Mouse (Mus musculus) embryonic facial prominence, embryonic 11.5 days (tissue): Measurements from ENCODE around the gene E430018J23Rik. TPM values are rescaled to one million over a fixed set of nuclear protein-coding genes. Genes with fewer than 3 reads are reported as not detected.
"Not testable (repeated sequence)": the region's sequence is repeated elsewhere in the genome, so short reads cannot be mapped to it uniquely, and the experiment has no call there.

Experiments used
- ATAC-seq: fragments of 200-750 bp; cut with Nextera tagmentation; replicated peaks from 2 replicates; pipeline ENCODE4 v1.8.0; 2017; ENCODE audit warnings: low read depth; ENCODE audit not compliant: insufficient number of reproducible peaks, low FRiP score, low TSS enrichment
- DNase-seq: peaks from one replicate; pipeline ENCODE4 v3.0.0-alpha.2; 2015; ENCODE audit warnings: low spot score
- H3K27ac ChIP-seq: fragments of 300-500 bp; sonication (generic); replicated peaks from 2 replicates; pipeline ENCODE4 v1.5.1; 2014; ENCODE audit warnings: mild to moderate bottlenecking, low read depth, low read length, control low read depth
- H3K27me3 ChIP-seq: fragments of 300-500 bp; sonication (generic); 2 replicates; pipeline ENCODE4 v1.6.1; 2014; ENCODE audit warnings: mild to moderate bottlenecking, low read length, moderate library complexity, mixed read lengths; ENCODE audit not compliant: control insufficient read depth, insufficient read depth
- H3K36me3 ChIP-seq: fragments of 300-500 bp; sonication (generic); replicated peaks from 2 replicates; pipeline ENCODE4 v1.6.1; 2014; ENCODE audit warnings: low read depth, mild to moderate bottlenecking, low read length, moderate library complexity, mixed read lengths; ENCODE audit not compliant: control insufficient read depth, insufficient read depth
- H3K4me1 ChIP-seq: fragments of 300-500 bp; sonication (generic); 2 replicates; pipeline ENCODE4 v1.6.1; 2014; ENCODE audit warnings: low read length, mixed read lengths; ENCODE audit not compliant: control insufficient read depth, insufficient read depth
- H3K4me2 ChIP-seq: fragments of 300-500 bp; sonication (generic); 2 replicates; pipeline ENCODE4 v1.6.1; 2014; ENCODE audit warnings: low read depth, mild to moderate bottlenecking, control low read depth, low read length, moderate library complexity
- H3K4me3 ChIP-seq: fragments of 300-500 bp; sonication (generic); 2 replicates; pipeline ENCODE4 v1.5.1; 2014; ENCODE audit warnings: low read depth, low read length, control low read depth
- H3K9ac ChIP-seq: fragments of 300-500 bp; sonication (generic); replicated peaks from 2 replicates; pipeline ENCODE4 v1.6.1; 2014; ENCODE audit warnings: mild to moderate bottlenecking, control low read depth, low read length
- H3K9me3 ChIP-seq: fragments of 300-500 bp; sonication (generic); replicated peaks from 2 replicates; pipeline ENCODE4 v1.6.1; 2016; ENCODE audit warnings: mild to moderate bottlenecking, low read length, inconsistent platforms, mixed read lengths; ENCODE audit not compliant: control insufficient read depth
- WGBS: fragments of 180-500 bp; shearing (Covaris S2); extraction: QIAGEN DNeasy Blood & Tissue Kit; methylation state at CpG from one replicate; pipeline ENCODE4 v1.1.7; 2014; 5-methylcytosine and 5-hydroxymethylcytosine counted together
- polyA plus RNA-seq: library from polyadenylated mRNA; unstranded; fragments of >200 nt; fragmentation: Nextera tagmentation; extraction: Ambion mirVana; gene quantifications from 2 replicates; pipeline ENCODE4 v1.2.1, GENCODE M21; 2014

The E430018J23Rik gene
- polyA plus RNA-seq, 1 experiment from 2014 or later = 6.1 TPM

- WGBS = under 1% methylated on average over 41 of the region's 42 CpGs
- DNase-seq = no peak
- Histone ChIP-seq H3K4me3 (peak overlapping the region; percentile 82), H3K36me3 (peaks cover 2% of the 10 kb centered on the region; the same call in 1 of the 2 replicates), H3K9me3 (no peaks in the 10 kb centered on the region), H3K27me3 (no peaks in the 10 kb centered on the region), H3K27ac (peak overlapping the region; percentile 74), H3K9ac (peak overlapping the region; percentile 82), H3K4me2 (peak overlapping the region; percentile 87), H3K4me1 (no peaks in the 10 kb centered on the region)
- peak; percentile 10; the same call in 1 of the 2 replicates for ATAC-seq
Measured at GRCm38 (mm10) chr7:127345092-127345491, 48.3 kb downstream of the E430018J23Rik start.

GRCm38 (mm10) chr7:127344371-127344770, 49.1 kb downstream of the E430018J23Rik start:
- WGBS = 93% methylated on average over 8 of the region's 8 CpGs
- H3K9ac ChIP-seq = peak overlapping the region; percentile 82
- no peak for ATAC-seq
- H3K27me3 ChIP-seq = no peaks in the 10 kb centered on the region
- H3K4me2 ChIP-seq = peak overlapping the region; percentile 87
- H3K27ac ChIP-seq = no peak overlapping the region
- no peak for DNase-seq
- peak overlapping the region; percentile 82 for H3K4me3 ChIP-seq
- no peaks in the 10 kb centered on the region for H3K4me1 ChIP-seq
- H3K36me3 ChIP-seq = peaks cover 2% of the 10 kb centered on the region; the same call in 1 of the 2 replicates
- H3K9me3 ChIP-seq = no peaks in the 10 kb centered on the region

- H3K9me3 ChIP-seq = no peaks in the 10 kb centered on the region
- H3K27ac ChIP-seq = no peak overlapping the region
- 95% methylated on average over 38 of the region's 38 CpGs for WGBS
- no peaks in the 10 kb centered on the region for H3K27me3 ChIP-seq
- DNase-seq = no peak
- H3K9ac ChIP-seq = no peak overlapping the region
- peaks cover 2% of the 10 kb centered on the region; the same call in 1 of the 2 replicates for H3K36me3 ChIP-seq
- H3K4me1 ChIP-seq = no peaks in the 10 kb centered on the region
- ATAC-seq = no peak
- H3K4me3 ChIP-seq = no peak overlapping the region
- H3K4me2 ChIP-seq = no peak overlapping the region
Measured at GRCm38 (mm10) chr7:127343351-127344019, 49.9 kb downstream of the E430018J23Rik start.

GRCm38 (mm10) chr7:127342888-127343287, 50.5 kb downstream of the E430018J23Rik start:
- no peaks in the 10 kb centered on the region for H3K9me3 ChIP-seq
- ATAC-seq (no peak), DNase-seq (no peak)
- H3K4me2 ChIP-seq = no peak overlapping the region
- peaks cover 2% of the 10 kb centered on the region; the same call in 1 of the 2 replicates for H3K36me3 ChIP-seq
- no peaks in the 10 kb centered on the region for H3K27me3 ChIP-seq
- H3K9ac ChIP-seq = no peak overlapping the region
- H3K27ac ChIP-seq = no peak overlapping the region
- 92% methylated on average over 7 of the region's 7 CpGs for WGBS
- H3K4me1 ChIP-seq = no peaks in the 10 kb centered on the region
- no peak overlapping the region for H3K4me3 ChIP-seq

- Histone ChIP-seq H3K4me1 (no peaks in the 10 kb centered on the region), H3K4me2 (no peak overlapping the region), H3K27me3 (no peaks in the 10 kb centered on the region), H3K4me3 (no peak overlapping the region), H3K9ac (no peak overlapping the region), H3K27ac (no peak overlapping the region), H3K9me3 (no peaks in the 10 kb centered on the region), H3K36me3 (peaks cover 2% of the 10 kb centered on the region; the same call in 1 of the 2 replicates)
- no peak for DNase-seq
- ATAC-seq = no peak
- 69% methylated on average over 4 of the region's 4 CpGs for WGBS
Measured at GRCm38 (mm10) chr7:127342332-127342731, 51.1 kb downstream of the E430018J23Rik start.

GRCm38 (mm10) chr7:127341861-127342260, 51.6 kb downstream of the E430018J23Rik start:
- DNase-seq = not testable (repeated sequence)
- WGBS = 93% methylated on average over 6 of the region's 6 CpGs

GRCm38 (mm10) chr7:127341356-127341755, 52.1 kb downstream of the E430018J23Rik start:
- Histone ChIP-seq H3K4me3 (no peak overlapping the region), H3K4me1 (no peaks in the 10 kb centered on the region), H3K9ac (no peak overlapping the region), H3K9me3 (no peaks in the 10 kb centered on the region), H3K27ac (no peak overlapping the region), H3K27me3 (no peaks in the 10 kb centered on the region), H3K4me2 (no peak overlapping the region), H3K36me3 (peaks cover 2% of the 10 kb centered on the region; the same call in 1 of the 2 replicates)
- ATAC-seq (no peak), DNase-seq (no peak)
- WGBS = 98% methylated on average over 8 of the region's 8 CpGs

More at GRCm38 (mm10) chr7:127341861-127342260, 51.6 kb downstream of the E430018J23Rik start:
- not testable (repeated sequence) for H3K36me3 ChIP-seq, ATAC-seq, H3K4me1 ChIP-seq, H3K27ac ChIP-seq, H3K27me3 ChIP-seq, H3K9me3 ChIP-seq, H3K9ac ChIP-seq, H3K4me2 ChIP-seq, H3K4me3 ChIP-seq
